Mouse (Mus musculus): ENCODE measurements around the gene Snx33.

Snx33 gene

DNA sequence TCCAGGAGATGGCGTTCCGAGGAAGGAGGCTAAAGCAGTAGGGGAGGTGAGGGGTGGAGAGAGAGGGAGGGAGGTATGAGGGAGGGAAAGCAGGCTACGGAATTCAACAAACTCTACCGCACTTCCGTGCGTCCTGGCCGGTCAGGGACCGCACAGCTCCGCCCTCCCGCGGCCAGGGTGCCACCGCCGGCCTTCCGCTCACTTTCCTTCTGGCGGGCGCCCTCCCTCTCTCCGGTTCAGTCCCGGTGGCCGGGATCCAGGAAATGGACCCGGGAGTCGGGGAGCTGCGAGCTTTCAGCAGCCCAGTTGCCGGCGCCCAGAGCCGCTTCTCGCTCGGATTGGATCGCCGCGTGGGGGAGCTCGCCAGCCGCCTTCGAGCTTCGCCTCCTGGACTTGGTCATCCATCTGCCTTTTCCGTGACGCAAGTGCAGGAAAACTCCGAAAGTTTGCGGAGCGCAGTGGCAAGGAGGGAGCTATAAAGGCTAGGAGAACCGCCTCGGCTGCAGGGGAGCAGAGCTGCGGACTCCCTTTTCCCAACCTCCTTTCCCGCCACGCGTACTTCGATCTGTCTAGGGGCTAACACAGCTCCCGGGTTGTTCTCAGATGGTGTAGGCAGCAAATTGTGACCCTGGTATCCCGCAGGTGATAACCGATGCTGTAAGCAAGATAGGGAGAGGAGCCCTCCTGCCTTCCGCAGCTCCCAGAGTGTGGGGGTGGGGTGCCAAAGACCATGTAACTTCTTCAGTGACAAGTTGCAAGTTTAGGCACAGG is at the start of gene Snx33:
Gene Snx33 (minus strand): TSS at position 331 of the 771 bp plus-strand sequence.
- under 1% methylated on average over 50 of the region's 50 CpGs for WGBS

DNA sequence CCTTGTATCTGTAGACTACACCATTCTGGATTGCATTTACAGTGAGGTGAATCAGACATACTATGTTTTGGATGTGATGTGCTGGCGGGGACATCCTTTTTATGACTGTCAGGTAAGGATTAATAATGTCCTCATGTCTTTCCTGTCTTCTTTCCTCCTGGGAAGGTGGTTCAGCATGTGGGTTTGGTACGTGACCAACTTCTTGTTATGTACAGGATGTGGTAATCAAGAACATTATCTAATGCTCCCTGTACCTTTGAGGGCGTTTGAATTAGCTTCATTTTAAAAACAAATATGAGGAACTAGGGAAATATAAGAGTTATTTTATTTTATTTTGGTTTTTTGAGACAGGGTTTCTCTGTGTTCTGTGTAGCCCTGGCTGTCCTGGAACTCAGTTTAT is 47.0 kb upstream of the Snx33 start:
- WGBS: 89% methylated on average over 3 of the region's 3 CpGs

DNA sequence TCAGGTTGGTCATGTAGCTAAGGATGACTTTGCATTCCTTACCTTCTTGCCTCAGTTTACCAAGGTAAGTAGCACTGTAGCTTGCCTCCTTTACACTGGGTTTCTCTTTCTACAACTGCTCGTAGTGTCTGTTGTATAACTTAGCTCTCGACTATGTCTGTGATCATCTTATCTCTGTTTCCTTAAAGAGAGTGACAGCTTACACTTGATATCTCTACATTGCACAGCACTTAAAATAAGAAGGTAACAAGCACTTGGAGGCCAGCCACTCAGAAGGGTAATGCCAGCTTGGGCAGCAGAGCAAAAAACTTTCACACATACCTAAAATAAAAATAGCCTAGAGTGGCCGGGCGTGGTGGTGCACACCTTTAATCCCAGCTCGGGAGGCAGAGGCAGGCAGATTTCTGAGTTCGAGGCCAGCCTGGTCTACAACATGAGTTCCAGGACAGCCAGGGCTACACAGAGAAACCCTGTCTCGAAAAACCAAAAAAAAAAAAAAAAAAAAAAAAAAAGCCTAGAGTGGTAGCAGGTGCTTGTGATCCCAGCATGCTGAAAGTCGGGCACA is 45.9 kb upstream of the Snx33 start:
- 85% methylated on average over 8 of the region's 8 CpGs for WGBS

DNA sequence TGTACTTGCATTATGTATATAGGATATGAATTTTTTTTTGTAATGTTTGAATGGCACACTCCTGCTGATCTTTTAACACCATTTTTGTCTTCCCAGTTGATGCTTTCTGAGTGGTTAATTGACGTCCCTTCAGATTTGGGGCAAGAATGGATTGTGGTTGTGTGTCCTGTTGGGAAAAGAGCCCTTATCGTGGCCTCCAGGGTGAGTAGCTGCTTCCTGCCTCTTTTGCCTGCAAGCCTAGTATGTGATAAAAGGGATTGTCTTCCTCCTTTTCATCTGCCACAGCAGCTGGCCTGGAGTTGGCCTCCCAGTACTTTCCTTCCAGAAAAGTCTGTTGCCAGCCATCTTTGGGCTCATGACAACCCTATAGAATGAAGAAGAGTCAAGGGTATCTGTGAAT is 42.0 kb upstream of the Snx33 start:
- 84% methylated on average over 2 of the region's 2 CpGs for WGBS

DNA sequence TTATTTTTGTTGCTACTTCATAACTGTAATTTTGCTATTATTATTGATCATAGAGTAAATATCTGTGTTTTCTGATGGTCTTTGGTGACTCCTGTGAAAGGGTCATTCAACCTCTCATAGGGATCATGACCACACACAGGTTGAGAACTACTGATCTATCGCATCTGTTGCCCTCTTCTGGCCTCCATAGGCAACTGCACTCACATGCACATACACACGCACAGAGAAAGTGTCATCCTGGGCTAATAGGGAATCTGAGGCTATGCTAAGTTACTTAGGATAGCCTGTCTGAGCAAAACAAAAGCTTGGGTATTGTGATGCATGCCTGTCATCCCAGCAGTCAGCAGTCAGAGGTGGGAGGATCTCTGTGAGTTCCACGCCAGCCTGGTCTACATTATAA is 33.4 kb upstream of the Snx33 start:
- WGBS: 98% methylated on average over 3 of the region's 3 CpGs

DNA sequence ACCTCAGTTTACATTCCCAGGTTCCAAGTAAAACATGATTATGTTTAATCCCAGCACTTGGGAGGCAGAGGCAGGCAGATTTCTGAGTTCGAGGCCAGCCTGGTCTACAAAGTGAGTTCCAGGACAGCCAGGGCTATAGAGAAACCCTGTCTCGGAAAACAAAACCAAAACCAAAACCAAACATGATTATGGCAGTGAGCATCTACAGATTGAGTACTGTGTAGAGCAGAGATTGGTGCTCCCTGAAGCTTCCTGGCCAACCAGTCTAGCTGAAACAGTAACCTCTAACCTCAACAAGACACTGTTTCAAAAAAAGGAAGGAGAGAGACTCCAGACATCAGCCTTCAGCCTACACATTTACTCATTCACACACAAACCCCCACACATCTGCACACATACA is 30.5 kb upstream of the Snx33 start:
- 99% methylated on average over 2 of the region's 2 CpGs for WGBS

DNA sequence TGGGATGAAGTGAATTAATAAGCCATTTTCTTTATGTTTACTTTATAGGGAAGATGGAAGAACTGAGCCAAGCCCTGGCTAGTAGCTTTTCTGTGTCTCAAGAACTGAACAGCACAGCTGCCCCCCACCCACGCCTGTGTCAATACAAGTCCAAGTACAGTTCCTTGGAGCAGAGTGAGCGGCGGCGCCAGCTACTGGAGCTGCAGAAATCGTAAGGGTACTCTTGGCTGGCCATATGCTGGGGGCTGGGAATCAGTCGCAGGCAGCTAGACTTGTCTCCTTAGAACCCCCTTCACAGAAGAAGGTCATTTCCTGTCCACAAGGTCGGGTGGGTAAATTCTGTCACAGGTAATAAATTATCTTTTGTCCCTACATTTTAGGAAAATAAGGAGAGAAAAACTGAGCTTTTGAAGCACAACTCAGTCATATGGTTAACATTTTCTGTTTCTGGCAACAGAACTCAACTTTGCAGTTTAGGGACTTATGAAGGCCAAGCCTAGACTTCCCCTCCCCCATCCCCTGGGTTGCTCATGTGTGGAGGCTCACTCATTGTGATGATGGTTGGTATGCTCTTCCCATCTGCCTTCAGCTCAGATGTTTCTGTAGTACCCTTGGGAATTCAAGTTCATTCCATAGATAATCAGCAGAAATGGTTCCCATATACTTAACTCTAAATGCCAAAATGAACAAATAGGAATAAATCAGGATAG is 28.9 kb upstream of the Snx33 start:
- 80% methylated on average over 7 of the region's 7 CpGs for WGBS

DNA sequence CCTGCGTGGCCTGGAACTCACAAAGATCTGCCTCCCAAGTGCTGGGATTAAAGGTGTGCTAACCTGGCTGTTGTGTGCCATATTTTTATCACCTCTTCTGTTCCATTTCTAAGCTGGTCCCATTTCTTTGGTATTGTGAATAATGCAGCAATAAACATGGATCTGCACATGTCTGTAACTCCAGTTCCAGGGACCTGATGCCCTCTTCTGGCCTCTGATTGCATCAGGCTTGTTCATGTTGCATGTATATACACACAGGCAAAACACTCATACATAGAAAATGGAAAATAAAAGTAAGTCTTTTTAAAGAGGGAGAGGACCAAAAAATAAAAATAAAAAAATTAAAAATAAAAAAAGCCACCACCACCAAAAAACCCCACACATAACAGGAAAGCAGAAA is 25.4 kb upstream of the Snx33 start:
- WGBS: 100% methylated on average over 1 of the region's 1 CpGs

DNA sequence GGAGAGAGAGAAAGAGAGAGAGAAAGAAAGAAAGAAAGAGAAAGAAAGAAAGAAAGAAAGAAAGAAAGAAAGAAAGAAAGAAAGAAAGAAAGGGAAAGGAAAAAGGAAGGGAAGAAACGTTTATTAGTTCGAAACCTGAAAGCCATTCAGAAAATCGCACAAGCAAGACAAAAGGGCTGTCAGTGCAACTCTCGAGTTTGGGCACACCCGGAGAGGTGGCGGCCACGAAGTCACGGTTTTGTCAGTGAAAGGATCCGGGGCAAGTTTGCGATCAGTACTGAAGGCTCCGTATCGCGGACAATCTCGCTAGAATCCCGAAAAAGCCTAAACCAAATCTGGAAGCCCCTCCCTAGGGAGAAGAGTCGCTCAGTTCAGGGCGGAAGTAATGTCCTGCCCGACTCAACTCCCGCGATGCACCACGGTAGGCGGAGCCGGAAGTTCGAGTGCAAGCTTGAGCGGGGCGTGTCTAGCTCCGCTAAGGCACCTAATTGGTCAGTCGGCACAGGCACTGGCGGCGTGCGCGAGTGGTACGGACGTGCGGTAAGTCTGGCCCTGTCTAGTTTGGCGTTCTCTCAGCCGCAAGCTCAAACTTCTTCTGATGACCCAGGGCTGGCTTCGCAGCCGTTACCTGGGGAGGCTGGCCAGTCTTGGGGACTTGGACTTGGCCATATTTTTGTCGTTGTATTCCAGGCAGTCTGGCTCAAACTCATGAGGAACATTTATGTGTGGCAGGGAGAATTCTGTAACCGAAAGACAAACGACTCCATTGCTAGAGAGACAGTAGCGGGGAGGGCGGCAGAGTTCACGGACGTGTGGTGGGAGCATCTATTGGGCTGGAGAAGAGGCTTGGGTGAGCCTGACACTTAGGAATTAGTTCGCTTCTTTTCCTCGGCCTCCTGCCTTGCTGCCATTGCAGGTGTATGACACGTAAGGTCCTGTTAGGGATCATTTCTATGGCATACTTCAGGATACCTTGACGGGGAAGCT is 22.5 kb upstream of the Snx33 start, which contains the start of gene Snupn:
Gene Snupn (plus strand): TSS at position 465 of the 987 bp plus-strand sequence.
- WGBS: under 1% methylated on average over 50 of the region's 50 CpGs

DNA sequence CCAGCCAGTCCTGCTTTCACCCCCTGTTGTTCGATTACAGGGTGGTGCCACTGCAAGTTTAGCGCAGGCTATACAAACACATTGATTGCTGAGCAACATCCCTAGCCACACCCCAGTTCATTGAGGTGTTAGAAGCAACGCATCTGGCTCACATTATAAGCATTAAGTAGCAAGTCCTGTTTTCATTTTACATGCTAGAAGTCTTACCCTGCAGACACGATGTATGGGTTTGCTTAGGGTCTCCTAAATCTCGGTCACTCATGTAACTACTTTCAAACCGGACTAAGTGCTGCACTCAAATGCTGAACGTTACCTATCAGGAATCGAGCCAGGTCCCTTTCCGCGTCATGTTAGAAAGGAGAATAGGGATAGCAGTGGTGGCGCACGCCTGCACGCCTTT is 21.6 kb upstream of the Snx33 start:
- WGBS: 24% methylated on average over 13 of the region's 13 CpGs

DNA sequence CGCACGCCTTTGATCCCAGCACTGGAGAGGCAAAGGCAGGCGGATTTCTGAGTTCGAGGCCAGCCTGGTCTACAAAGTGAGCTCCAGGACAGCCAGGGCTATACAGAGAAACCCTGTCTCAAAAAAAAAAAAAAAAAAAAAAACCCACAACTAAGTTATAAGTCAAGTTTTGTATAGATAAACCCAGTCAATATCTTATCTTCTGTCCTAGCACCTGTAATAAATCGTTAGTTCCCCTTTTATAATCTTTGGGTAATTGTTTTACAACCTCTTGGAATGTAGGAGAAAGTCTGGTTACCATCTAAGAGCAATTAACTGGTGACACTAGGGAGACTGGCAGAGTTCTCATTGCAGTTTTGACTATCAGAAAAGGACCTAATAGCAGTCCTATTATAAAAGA is 20.5 kb upstream of the Snx33 start:
- 89% methylated on average over 5 of the region's 5 CpGs for WGBS

DNA sequence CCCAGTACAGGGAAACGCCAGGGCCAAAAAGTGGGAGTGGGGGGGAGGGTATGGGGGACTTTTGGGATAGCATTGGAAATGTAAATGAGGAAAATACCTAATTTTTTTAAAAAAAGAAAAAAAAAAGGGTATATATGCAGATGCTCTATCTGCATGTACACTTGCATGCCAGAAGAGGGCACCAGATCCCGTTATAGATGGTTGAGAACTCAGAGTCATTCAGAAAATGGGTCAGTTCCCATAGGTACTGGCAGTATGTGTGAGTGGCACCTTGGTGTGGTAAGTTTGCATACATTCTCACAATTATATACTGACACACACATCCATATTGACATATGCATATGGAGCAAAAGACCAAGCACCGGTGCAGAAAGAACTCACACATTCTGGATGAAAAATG is 19.3 kb upstream of the Snx33 start:
- WGBS: 21% methylated on average over 3 of the region's 3 CpGs

DNA sequence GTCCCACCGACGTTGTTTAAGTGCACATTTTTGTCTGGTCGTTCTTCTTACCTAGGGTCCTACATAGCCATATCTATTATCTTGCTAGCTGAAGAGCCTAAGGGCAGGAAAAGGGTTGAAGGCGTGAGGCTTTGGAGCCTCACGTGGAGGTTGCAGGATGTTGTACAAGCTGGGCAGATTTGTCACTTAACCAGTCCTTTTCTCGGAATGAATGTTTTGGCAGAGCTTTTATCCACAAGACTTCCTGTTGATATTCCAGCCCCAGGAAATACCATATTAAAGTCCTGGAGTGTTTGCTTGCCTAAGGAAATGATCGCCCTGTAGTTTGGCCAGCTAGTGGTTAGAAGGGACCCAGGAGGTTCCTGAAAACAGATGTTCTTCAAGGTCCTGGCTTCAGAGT is 10.2 kb upstream of the Snx33 start:
- 4% methylated on average over 7 of the region's 7 CpGs for WGBS

DNA sequence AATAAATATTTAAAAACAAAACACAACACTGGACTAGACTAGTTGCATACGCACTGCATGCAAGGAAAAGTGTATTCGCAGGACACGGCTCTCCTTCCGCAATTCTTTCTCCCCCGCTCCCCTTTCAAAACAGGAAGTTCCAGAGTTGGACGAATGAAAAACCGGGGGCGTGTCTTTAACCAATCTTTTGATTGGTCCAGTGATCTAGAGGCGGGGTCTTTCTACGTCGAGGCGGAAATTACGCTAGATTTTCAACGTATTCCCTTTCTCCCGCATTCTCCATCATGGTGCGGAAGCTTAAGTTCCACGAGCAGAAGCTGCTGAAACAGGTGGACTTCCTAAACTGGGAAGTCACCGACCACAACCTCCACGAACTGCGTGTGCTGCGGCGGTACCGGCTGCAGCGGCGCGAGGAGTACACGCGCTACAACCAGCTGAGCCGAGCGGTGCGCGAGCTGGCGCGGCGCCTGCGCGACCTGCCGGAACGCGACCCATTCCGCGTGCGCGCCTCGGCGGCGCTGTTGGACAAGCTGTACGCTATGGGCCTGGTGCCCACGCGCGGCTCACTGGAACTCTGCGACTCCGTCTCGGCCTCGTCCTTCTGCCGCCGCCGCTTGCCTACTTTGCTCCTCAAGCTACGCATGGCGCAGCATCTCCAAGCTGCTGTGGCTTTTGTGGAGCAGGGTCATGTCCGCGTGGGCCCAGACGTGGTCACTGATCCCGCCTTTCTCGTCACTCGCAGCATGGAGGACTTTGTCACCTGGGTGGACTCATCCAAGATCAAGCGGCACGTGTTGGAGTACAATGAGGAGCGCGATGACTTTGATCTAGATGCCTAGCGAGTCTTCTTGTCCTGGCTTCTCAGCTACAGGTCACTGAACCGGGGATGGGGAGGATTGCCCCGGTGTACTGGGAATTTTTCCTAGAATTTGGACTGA is 9.3 kb upstream of the Snx33 start, which contains the start of gene Imp3:
Gene Imp3 (plus strand): TSS at position 253 of the 938 bp plus-strand sequence.
- under 1% methylated on average over 73 of the region's 73 CpGs for WGBS

DNA sequence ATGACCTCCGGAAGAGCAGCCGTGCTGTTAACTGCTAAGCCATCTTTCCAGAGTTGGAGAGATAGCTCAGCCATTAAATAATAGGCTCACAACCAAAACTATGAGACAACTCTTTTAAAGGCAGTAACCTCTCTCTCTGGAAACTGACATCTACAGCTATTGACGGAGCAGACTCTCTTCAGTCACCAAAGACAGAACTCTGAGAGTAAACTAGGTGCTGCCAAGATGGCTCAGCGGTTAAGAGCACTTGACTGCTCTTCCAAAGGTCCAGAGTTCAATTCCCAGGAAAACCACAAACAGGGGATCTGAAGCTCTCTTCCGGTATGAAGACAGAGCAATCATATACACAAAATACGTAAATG is 8.7 kb upstream of the Snx33 start:
- WGBS: 16% methylated on average over 6 of the region's 6 CpGs

DNA sequence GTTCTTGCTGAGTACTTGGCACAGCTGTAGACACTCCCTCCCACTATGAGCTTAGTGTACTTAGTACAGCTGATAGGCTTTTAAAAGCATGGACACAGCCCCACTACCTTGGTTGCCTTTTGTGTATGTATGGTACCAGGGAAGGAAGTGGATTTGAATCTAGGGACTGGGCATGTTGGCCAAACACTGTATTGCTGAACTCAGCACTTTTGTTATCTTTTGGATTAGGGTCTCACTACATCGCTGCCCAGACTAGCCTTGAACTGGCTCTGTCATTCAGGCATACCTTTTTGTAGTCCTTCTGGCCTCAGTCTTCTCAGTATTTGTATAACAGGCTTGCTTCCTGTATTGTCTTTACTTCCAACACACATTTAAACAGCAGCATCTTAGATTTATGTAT is 2.4 kb upstream of the Snx33 start:
- WGBS: 81% methylated on average over 1 of the region's 1 CpGs

DNA sequence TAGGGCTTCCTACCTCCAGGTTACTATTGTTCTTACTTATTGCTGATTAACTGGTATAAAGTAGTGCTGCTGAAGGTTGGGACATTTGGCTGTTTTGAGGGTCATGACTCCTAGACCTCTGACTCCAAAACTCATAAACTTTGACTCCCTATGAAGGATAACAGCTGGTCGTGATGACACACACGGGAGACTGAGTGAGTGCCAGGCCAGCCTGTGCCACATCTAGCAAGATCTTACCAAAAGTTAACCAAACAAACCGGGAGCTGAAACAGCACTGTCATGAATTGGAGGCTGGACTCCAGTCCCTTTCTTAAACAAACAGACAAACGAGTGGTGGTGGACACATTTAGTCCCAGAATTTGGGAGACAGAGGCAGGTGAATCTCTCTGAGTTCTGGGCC is 1.3 kb upstream of the Snx33 start:
- WGBS: 82% methylated on average over 4 of the region's 4 CpGs

DNA sequence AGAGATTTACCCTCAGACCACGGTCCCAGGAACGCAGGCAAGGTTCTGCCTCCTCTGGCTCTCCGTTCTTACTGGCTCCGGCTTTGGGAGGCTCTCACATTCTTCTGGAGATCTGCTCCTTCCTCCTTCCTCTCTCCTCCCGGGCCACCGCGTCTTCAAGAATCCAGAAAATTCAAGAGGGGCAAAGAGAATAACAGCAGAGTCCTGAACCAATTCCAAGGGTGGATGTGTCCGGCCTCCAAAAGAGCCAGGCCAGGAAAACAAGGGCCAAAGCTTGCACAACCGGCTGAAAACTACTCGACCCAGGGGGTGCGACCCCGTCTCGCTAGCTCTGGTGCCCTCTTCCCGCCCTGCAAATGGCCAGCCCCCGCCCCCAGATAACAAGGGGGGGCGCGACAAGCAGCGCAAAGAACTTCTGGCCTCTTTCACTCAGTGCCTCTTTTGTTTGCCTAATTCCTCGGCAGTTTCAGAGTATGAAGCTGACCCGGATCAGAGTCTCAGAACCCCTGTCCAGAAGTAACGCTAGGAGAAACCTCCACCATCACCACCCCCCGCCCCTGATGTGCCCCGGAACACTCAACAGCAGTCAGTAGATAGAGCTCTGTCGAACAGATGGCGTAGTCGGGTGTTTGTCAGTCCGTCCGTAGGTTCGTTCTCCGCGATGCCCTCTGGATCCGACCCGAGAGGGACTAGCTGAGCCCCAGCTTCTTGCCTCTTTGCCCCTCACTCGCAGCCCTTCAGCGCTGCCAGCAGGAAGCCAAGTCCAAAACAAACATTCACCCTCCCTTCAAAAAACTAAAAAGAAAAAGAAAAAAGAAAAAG is 769 bp downstream of the Snx33 start:
- 9% methylated on average over 35 of the region's 35 CpGs for WGBS

DNA sequence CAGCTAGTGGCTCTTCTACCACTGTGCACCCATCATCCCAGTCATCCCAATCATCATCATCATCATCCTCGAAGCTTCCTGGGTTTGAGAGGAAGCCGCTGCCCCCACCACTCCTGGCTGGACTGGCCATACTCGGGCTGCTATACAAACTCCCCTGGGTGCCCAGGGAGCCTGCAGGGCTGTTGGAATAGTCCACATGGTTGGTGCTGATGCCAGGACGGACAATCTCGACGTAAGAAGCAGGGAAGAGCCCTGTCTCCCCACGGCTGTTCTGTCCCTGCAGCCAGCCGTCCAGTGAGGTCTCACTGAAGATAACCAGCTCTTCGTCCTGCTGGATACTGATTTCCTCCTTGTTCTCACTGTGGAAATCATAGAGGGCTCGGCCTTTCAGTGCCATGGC is 1.8 kb downstream of the Snx33 start:
- WGBS: 64% methylated on average over 10 of the region's 10 CpGs

DNA sequence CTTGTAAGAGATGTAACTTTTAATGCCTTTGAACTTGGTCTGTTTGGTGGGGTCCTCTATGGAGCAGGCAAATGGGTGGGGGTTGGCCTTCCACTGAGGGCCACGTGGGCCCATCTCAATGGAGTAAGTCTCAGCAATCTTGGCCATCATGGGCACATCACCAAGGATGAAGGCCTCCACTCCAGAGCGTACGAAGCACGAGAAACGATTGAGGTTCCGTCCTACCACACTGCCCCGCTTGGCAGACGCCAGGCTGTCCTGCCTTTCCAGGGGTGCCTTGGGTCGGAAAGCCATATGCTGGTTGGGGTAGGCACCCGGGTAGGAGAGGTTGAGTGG is 2.2 kb downstream of the Snx33 start:
- WGBS: 94% methylated on average over 10 of the region's 10 CpGs
